Mouse (Mus musculus): ENCODE results near the gene Nudt12.

DNA sequence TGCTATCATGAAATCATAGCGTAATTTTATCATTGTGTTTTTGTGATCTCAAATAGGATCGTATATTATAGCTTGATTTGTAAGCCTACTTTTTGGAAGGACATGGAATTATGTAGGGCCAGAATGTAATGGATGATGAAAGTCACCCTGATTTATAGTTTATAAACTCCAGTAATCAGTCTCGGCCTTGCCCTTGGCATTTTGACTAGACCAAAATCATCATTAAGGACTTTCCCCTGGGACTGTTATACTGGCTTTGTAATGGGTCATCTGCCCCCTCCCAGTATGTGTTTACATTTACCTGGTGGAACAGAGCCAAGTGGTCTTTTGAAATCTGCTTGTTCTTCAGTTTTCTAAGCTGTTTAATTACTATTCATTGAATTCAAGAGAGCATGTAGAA is 13.2 kb upstream of the Nudt12 start:
- TF ChIP-seq CTCF (IDR thresholded peaks at IDR 0.05; ENCODE audit: control insufficient read depth, insufficient read depth, insufficient replicate concordance, low read depth, low read length) = no peak
- TF ChIP-seq POLR2A (IDR thresholded peaks at IDR 0.05; ENCODE audit: control insufficient read depth, low read depth, low read length) = no peak

Data from testis, adult 2 months (tissue).